ENCODE assay signal across 15 mouse cellular contexts in the genomic region with DNA sequence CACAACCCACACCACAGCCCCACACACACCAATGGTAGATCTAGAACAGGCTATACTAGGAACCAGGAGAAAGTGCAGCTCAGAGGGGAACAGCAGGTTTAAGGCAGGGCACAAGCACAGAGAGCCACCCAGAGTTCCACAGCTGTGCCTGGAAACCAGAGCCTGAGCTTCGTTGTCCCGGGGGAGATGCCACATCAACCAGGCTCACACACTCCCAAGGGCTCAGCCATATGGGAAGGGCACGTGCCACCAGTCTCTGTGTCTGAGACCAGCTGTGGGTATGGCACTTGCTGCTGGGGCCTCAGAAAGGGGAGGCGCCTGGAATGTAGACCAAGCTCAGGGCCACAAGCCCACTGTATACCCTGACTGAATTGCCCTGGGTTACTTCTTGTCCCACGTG. TPM values are rescaled to one million over a fixed set of nuclear protein-coding genes. Genes with fewer than 3 reads are reported as not detected.
A peak's percentile ranks its signal among the peaks of the same experiment; 100 is the strongest.
DNase-seq lines count a peak whose midpoint lies in the region; ATAC-seq and TF ChIP-seq lines count a peak whose summit lies in the region.
"Had no signal": no experiment of that assay in that cellular context is flagged by ENCODE, and none has a peak within 500 bp of the region (broad histone marks: within the 10 kb centered on the region; RNA-seq: fewer than 3 reads in every experiment).

No protein-coding gene starts in this region.

- no peak for TF ChIP-seq POLR2A in lung, adult 2 months (IDR thresholded peaks at IDR 0.05; ENCODE audit: borderline replicate concordance, extremely low read depth, low read depth, low read length)

- peaks cover 15% of the 10 kb centered on the region for H3K36me3 ChIP-seq in heart, embryonic 15.5 days
- peaks cover 64% of the 10 kb centered on the region for H3K36me3 ChIP-seq in neural tube, embryonic 13.5 days
- peaks cover 6% of the 10 kb centered on the region; the same call in 1 of the 2 replicates for H3K36me3 ChIP-seq in hindbrain, postnatal 0 days (ENCODE audit: insufficient read depth, low read length)
- peaks cover 10% of the 10 kb centered on the region for H3K36me3 ChIP-seq in stomach, postnatal 0 days (ENCODE audit: control insufficient read depth, insufficient read depth, low read length)

- H3K9me3 ChIP-seq in heart, embryonic 15.5 days (replicated peaks), result no peaks in the 10 kb centered on the region
- H3K9me3 ChIP-seq in neural tube, embryonic 13.5 days, result no peaks in the 10 kb centered on the region
- no peaks in the 10 kb centered on the region for H3K9me3 ChIP-seq in hindbrain, postnatal 0 days (ENCODE audit: low read length)
- no peaks in the 10 kb centered on the region for H3K9me3 ChIP-seq in stomach, postnatal 0 days (ENCODE audit: control insufficient read depth, low read length)

- no peak for TF ChIP-seq EP300 in stomach, postnatal 0 days (optimal IDR thresholded peaks at IDR 0.05)

- H3K4me1 ChIP-seq in heart, embryonic 15.5 days (replicated peaks), result peaks cover 37% of the 10 kb centered on the region
- peaks cover 62% of the 10 kb centered on the region for H3K4me1 ChIP-seq in neural tube, embryonic 13.5 days (replicated peaks)
- peaks cover 18% of the 10 kb centered on the region for H3K4me1 ChIP-seq in hindbrain, postnatal 0 days (ENCODE audit: insufficient read depth, low read length)
- H3K4me1 ChIP-seq in stomach, postnatal 0 days (replicated peaks; ENCODE audit: control insufficient read depth, insufficient read depth), result peaks cover 5% of the 10 kb centered on the region; the same call in 1 of the 2 replicates
- peaks cover 3% of the 10 kb centered on the region for H3K4me1 ChIP-seq in lung, adult 2 months (ENCODE audit: control insufficient read depth, insufficient read depth, low read length)

- no peak for DNase-seq in heart, adult 11 months
- DNase-seq in neural tube, embryonic 10.5 days (ENCODE audit: extremely low spot score, low spot score), result no peak
- peak; percentile 49 for DNase-seq in hindbrain, postnatal 0 days (ENCODE audit: low spot score)
- no peak for DNase-seq in stomach, postnatal 0 days (ENCODE audit: low spot score)
- DNase-seq in lung, adult 2 months, result no peak
- DNase-seq in ovary, postnatal 14 days (ENCODE audit: low spot score), result no peak
- DNase-seq: adrenal gland, adult 8-10 months; heart, postnatal 36 days; kidney, postnatal 10 days; lung, embryonic 14.5 days; thymus, postnatal 4 days had no signal

- WGBS in heart, embryonic 15.5 days, result 56% methylated on average over 5 of the region's 5 CpGs
- WGBS in neural tube, embryonic 13.5 days, result 66% methylated on average over 5 of the region's 5 CpGs
- WGBS in hindbrain, postnatal 0 days, result 32% methylated on average over 5 of the region's 5 CpGs
- 79% methylated on average over 5 of the region's 5 CpGs for WGBS in stomach, postnatal 0 days
- 76% methylated on average over 5 of the region's 5 CpGs for WGBS in lung, adult 2 months

- no peak overlapping the region for H3K4me2 ChIP-seq in heart, embryonic 15.5 days
- H3K4me2 ChIP-seq in neural tube, embryonic 13.5 days, result no peak overlapping the region
- no peak overlapping the region for H3K4me2 ChIP-seq in hindbrain, postnatal 0 days (ENCODE audit: low read depth, low read length)
- no peak overlapping the region for H3K4me2 ChIP-seq in stomach, postnatal 0 days (replicated peaks; ENCODE audit: low read depth)
- H3K4me2 ChIP-seq: lung, embryonic 14.5 days had no signal

- no peak for TF ChIP-seq CTCF in hindbrain, postnatal 0 days (IDR thresholded peaks at IDR 0.05; ENCODE audit: low read depth)
- no peak for TF ChIP-seq CTCF in stomach, postnatal 0 days (IDR thresholded peaks at IDR 0.05; ENCODE audit: low read depth)
- no peak for TF ChIP-seq CTCF in lung, adult 2 months (IDR thresholded peaks at IDR 0.05; ENCODE audit: insufficient read depth, low read length)

- H3K9ac ChIP-seq in heart, embryonic 15.5 days, result no peak overlapping the region
- H3K9ac ChIP-seq in neural tube, embryonic 13.5 days, result 0 out of 2 replicates have a peak overlapping the region, but pooled peaks have one; percentile 31
- H3K9ac ChIP-seq in hindbrain, postnatal 0 days (replicated peaks; ENCODE audit: low read length), result no peak overlapping the region
- no peak overlapping the region for H3K9ac ChIP-seq in stomach, postnatal 0 days (ENCODE audit: low read length)
- H3K9ac ChIP-seq: lung, embryonic 14.5 days had no signal

- H3K27me3 ChIP-seq in heart, embryonic 15.5 days, result no peaks in the 10 kb centered on the region
- no peaks in the 10 kb centered on the region for H3K27me3 ChIP-seq in neural tube, embryonic 13.5 days
- H3K27me3 ChIP-seq in hindbrain, postnatal 0 days (ENCODE audit: insufficient read depth, low read length), result no peaks in the 10 kb centered on the region
- H3K27me3 ChIP-seq in stomach, postnatal 0 days (ENCODE audit: control insufficient read depth, insufficient read depth, low read length), result no peaks in the 10 kb centered on the region
- H3K27me3 ChIP-seq: Patski had no signal

- H3K4me3 ChIP-seq in heart, embryonic 15.5 days, result no peak overlapping the region
- no peak overlapping the region for H3K4me3 ChIP-seq in neural tube, embryonic 13.5 days
- no peak overlapping the region for H3K4me3 ChIP-seq in hindbrain, postnatal 0 days (ENCODE audit: low read length)
- no peak overlapping the region for H3K4me3 ChIP-seq in stomach, postnatal 0 days (ENCODE audit: low read depth, low read length)
- H3K4me3 ChIP-seq in lung, adult 2 months (replicated peaks; ENCODE audit: extremely low read depth, low read depth, low read length), result no peak overlapping the region

- no peak overlapping the region for H3K27ac ChIP-seq in heart, embryonic 15.5 days
- peak overlapping the region; percentile 42; the same call in 1 of the 2 replicates for H3K27ac ChIP-seq in neural tube, embryonic 13.5 days (replicated peaks)
- H3K27ac ChIP-seq in hindbrain, postnatal 0 days, result no peak overlapping the region
- H3K27ac ChIP-seq in stomach, postnatal 0 days (replicated peaks), result peak overlapping the region; percentile 56

- 0 out of 2 replicates have a peak, but pooled peaks have one; percentile 32 for ATAC-seq in heart, embryonic 15.5 days (replicated peaks; ENCODE audit: insufficient number of reproducible peaks, insufficient read depth, low FRiP score, low read depth)
- ATAC-seq in neural tube, embryonic 13.5 days (ENCODE audit: low read depth), result peak; percentile 48
- peak; percentile 36; the same call in 1 of the 2 replicates for ATAC-seq in hindbrain, postnatal 0 days
- ATAC-seq in stomach, postnatal 0 days (ENCODE audit: low FRiP score, low TSS enrichment), result no peak
- ATAC-seq: CD4-positive, CD25-positive, alpha-beta regulatory T cell, adult 4 months; Patski had no signal

RNA-seq across cellular contexts. Expression of a gene that starts 36.9 kb away (rescaled TPM):
- polyA plus RNA-seq in heart, embryonic 15.5 days (2015; fragmentation: Nextera tagmentation; extraction: Ambion mirVana), result 17.1 and 24.2 TPM in 2 replicates
- polyA plus RNA-seq in neural tube, embryonic 13.5 days (2015; fragmentation: Nextera tagmentation; extraction: Ambion mirVana), result 30.3 and 31.1 TPM in 2 replicates
- 134 and 137 TPM in 2 replicates for total RNA-seq in hindbrain, postnatal 0 days (2014; rRNA removed)
- polyA plus RNA-seq in hindbrain, postnatal 0 days (2015; fragmentation: Nextera tagmentation; extraction: Ambion mirVana), result 17.0 and 19.9 TPM in 2 replicates
- 12.0 and 12.5 TPM in 2 replicates for polyA plus RNA-seq in stomach, postnatal 0 days (2015; fragmentation: Nextera tagmentation; extraction: Ambion mirVana)
- 60.1 and 87.1 TPM in 2 replicates for polyA plus RNA-seq in lung, adult 2 months (2012; rRNA removed)

Comparison
In these comparisons a context has a peak if more than half of its experiments do, and no peak if none do; other contexts are left out.
1. H3K27ac ChIP-seq: peak in neural tube, embryonic 13.5 days (single experiment) and stomach, postnatal 0 days (single experiment); none in heart, embryonic 15.5 days (single experiment) and hindbrain, postnatal 0 days (single experiment).